Mouse (Mus musculus) adrenal gland, postnatal 4 days (tissue): Measurements from ENCODE around the gene Mpzl1. TPM values are rescaled to one million over a fixed set of nuclear protein-coding genes. Genes with fewer than 3 reads are reported as not detected.
"Not testable (repeated sequence)": the region's sequence is repeated elsewhere in the genome, so short reads cannot be mapped to it uniquely, and the experiment has no call there.

ENCODE experiments used
- DNase-seq, 2 experiments: peaks; one replicate each; pipeline ENCODE4 v3.0.0; 2021 to 2022; ENCODE audit warnings: low spot score in 2 of 2, mixed read lengths in 2 of 2
- long read RNA-seq, 2 experiments: library from polyadenylated mRNA; stranded (forward); transcript quantifications; one replicate each; pipeline ENCODE4 v2.0.0; 2021
- total RNA-seq, 2 experiments: library from RNA; stranded (reverse); gene quantifications; 2 replicates each; pipeline ENCODE4 v1.2.3; 2021

Mpzl1 gene
- 10 to 100 TPM; 81.1 to 82.7 TPM for total RNA-seq
- long read RNA-seq, experiment 1, transcript Mpzl1-201 (5 exons, 2,171 nt) = minor isoform, 37 of 127 reads
- long read RNA-seq, experiment 1, transcript Mpzl1-202 (6 exons, 2,285 nt) = major isoform, 80 of 127 reads
- long read RNA-seq, experiment 1, partial matches to known transcripts = 3 of 127 reads
- long read RNA-seq, experiment 1, other reads (novel, unspliced or antisense) = 7 of 127 reads
- long read RNA-seq, experiment 2, transcript Mpzl1-202 (6 exons, 2,285 nt) = major isoform, 127 of 199 reads
- long read RNA-seq, experiment 2, transcript Mpzl1-201 (5 exons, 2,171 nt) = minor isoform, 50 of 199 reads
- long read RNA-seq, experiment 2, partial matches to known transcripts = 4 of 199 reads
- long read RNA-seq, experiment 2, other reads (novel, unspliced or antisense) = 17 of 199 reads

GRCm38 (mm10) chr1:165634151-165634884 lies at the start of gene Mpzl1:
Gene Mpzl1 (minus strand): TSS chr1:165634538.
- DNase-seq = peak; percentile 97

DNA sequence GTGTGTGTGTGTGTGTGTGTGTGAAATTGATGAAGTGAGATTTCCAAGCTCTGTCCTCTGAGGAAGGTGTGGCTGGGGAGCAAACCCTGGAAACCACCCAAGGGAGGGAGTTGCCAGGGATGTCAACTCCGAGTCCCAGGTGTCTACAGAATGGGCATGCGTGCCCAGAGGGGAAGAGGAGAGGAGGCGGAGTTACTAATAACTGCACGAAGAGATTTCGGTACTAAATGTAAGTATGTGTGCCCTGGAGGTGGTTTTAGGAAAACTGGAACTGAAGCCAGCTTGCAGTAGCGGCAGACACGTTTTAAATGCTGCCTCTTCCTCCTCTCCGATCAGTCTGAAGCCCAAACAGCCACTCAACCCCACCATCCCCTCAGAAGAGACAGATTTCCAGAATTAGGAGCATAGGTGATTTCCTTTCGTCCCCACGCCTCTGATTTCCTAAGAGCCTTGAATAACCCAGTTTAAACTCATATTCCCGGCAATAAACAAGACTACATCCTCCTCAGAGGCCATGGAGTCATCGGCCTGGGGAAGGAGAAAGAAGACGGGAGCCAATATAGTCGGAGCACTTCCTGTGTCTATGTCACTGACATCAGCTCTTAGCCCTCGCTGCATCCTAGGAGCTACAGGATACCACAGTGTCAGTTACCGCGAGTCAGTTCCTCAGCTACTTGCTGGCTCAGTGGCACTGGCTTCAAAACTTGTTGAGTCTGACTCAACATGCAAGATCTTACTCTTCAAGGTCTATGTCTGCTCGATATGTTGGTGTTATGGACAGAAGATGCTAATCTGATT lies 47.9 kb upstream of the Mpzl1 start:
- DNase-seq = no peak

GRCm38 (mm10) chr1:165681045-165681794 lies 46.9 kb upstream of the Mpzl1 start:
- DNase-seq = no peak

DNA sequence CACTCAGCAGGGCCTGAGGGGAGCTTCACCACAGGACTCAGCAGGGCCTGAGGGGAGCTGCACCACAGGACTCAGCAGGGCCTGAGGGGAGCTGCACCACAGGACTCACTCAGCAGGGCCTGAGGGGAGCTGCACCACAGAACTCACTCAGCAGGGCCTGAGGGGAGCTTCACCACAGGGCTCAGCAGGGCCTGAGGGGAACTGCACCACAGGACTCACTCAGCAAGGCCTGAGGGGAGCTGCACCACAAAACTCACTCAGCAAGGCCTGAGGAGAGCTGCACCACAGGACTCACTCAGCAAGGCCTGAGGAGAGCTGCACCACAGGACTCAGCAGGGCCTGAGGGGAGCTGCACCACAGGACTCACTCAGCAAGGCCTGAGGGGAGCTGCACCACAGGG lies 45.7 kb upstream of the Mpzl1 start:
- not testable (repeated sequence) for DNase-seq

GRCm38 (mm10) chr1:165679618-165679997 lies 45.3 kb upstream of the Mpzl1 start:
- DNase-seq = no peak

GRCm38 (mm10) chr1:165678861-165679617 lies 44.7 kb upstream of the Mpzl1 start:
- DNase-seq = no peak

- DNase-seq = no peak
Measured at GRCm38 (mm10) chr1:165677558-165677957, 43.2 kb upstream of the Mpzl1 start.

- no peak for DNase-seq
Measured at GRCm38 (mm10) chr1:165676993-165677392, 42.7 kb upstream of the Mpzl1 start.

DNA sequence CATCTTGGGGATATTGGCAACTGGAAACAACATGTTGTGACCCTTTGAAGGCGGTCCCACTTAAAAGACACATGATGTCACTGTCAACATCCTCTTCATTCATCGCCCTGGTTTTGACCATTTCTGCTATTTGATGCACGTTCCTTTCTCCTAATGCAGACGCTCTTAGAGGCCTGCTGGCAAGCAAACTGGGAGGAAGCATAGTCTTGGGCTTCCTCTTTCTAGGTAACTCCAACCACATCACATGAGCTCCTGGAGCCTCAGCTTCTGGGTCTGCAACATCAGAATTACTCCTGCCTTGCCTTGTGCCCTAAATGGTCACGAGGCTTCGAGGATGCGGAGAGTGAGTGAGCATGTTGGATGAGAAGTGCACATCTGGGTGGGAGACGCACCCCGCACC lies 40.8 kb upstream of the Mpzl1 start:
- DNase-seq = no peak

GRCm38 (mm10) chr1:165672355-165672754 lies 38.0 kb upstream of the Mpzl1 start:
- no peak for DNase-seq

- no peak for DNase-seq
Measured at GRCm38 (mm10) chr1:165670056-165670455, 35.7 kb upstream of the Mpzl1 start.

- no peak for DNase-seq
Measured at GRCm38 (mm10) chr1:165668904-165669303, 34.6 kb upstream of the Mpzl1 start.

DNA sequence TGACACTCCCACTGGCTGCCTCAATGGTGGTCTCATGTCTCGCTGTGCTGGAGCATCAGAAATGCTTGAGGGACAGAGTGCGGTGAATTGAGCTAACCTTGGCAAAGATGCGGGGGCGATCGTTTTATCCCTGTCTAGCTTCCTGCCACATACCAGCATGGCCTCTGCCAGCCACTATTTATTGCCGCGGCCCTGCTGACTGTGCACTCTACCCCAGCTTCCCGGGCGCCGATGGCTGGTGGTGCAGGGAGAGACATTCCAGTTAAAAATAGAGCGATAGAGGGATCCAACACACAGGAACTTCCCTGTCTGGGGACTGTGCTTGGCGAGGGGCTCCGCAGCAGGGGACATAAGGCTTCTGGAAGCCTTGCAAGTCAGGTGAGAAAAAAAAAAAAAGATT lies 33.0 kb upstream of the Mpzl1 start:
- no peak for DNase-seq

- no peak for DNase-seq
Measured at GRCm38 (mm10) chr1:165666944-165667343, 32.6 kb upstream of the Mpzl1 start.

DNA sequence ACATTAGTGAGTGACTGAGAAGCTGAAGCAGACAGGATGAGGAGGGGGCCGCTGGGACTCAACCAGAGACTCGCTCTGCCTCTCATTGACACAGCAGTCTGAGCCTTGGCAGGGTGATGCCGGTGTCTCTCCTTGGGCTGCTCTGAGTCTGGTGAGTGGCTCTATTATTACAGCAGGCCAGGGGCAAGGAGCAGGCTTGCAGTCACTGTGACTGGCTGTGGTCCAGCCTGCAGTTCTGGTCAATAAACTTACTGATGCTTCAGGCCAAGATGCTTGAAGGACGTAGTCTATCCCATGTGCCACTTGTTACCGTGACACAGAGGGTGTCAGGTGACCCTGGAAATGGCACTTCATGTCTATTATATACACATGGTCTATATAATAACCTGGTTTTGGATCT lies 31.4 kb upstream of the Mpzl1 start:
- DNase-seq = no peak

DNA sequence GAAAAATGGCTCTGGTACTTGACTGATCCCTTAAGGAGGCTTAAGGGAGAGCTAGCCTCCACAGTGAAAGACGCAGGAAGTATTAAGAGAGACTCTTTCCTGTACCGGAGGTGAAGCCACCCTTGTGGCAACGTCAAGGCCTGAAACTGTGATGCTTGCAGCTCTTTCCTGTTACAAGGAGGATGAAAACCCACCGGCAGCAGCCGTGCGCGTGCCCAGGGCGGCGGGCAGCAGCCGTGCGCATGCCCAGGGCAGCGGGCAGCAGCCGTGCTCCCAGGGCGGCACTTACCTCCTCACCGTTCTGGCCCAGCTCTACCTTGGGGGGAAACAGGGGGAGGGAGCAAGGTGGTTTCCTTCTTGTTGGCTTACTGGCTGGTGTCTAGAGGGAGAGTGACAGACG lies 28.9 kb upstream of the Mpzl1 start:
- DNase-seq = no peak

GRCm38 (mm10) chr1:165662426-165663192 lies 28.3 kb upstream of the Mpzl1 start:
- no peak for DNase-seq

GRCm38 (mm10) chr1:165661725-165662124 lies 27.4 kb upstream of the Mpzl1 start:
- no peak for DNase-seq

- DNase-seq = no peak
Measured at GRCm38 (mm10) chr1:165661191-165661590, 26.9 kb upstream of the Mpzl1 start.
